Mouse (Mus musculus) gastrocnemius, postnatal 25 days (tissue): ENCODE measurements around the gene Dscam. TPM values are rescaled to one million over a fixed set of nuclear protein-coding genes. Genes with fewer than 3 reads are reported as not detected.

ENCODE experiments used
- DNase-seq: peaks from one replicate; pipeline ENCODE4 v3.0.0; 2022
- total RNA-seq, 2 experiments: library from RNA; stranded (reverse); gene quantifications; 1 replicate in 1 of 2; 2 replicates in 1 of 2; pipeline ENCODE4 v1.2.3; 2021

Dscam gene
- total RNA-seq, 2 experiments from 2014 or later, result not detected

DNA sequence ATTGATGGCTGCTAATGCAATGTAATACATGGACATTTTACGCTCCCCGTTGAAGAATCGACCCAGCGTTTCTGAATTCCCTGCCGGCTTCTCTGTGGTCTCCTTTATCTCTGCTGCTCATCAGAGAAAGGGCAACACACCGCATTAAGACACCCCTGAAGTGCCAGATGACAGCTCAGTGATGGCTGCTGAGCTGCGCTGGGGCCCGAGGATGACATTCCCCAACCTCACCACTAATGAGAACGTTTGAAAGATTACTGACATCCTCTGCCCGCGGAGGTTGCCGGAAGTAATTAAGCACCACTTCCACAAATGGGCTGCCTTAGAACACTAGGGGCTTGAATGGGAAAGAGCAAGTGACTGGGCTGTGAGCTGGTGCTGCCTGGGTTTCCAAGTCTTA, 409.3 kb downstream of the Dscam start:
- DNase-seq, result no peak

- no peak for DNase-seq
These were observed 411.4 kb downstream of the Dscam start for GRCm38 (mm10) chr16:96759081-96759603.

GRCm38 (mm10) chr16:96758381-96758780, 412.2 kb downstream of the Dscam start:
- DNase-seq, result no peak

- no peak for DNase-seq
These were observed 412.8 kb downstream of the Dscam start for GRCm38 (mm10) chr16:96757588-96758313.

- no peak for DNase-seq
These were observed 413.6 kb downstream of the Dscam start for GRCm38 (mm10) chr16:96756994-96757393.

GRCm38 (mm10) chr16:96754971-96755504, 415.5 kb downstream of the Dscam start:
- no peak for DNase-seq

GRCm38 (mm10) chr16:96754381-96754780, 416.2 kb downstream of the Dscam start:
- no peak for DNase-seq

- no peak for DNase-seq
These were observed 416.8 kb downstream of the Dscam start for GRCm38 (mm10) chr16:96753781-96754173.

GRCm38 (mm10) chr16:96753164-96753780, 417.3 kb downstream of the Dscam start:
- DNase-seq, result no peak

DNA sequence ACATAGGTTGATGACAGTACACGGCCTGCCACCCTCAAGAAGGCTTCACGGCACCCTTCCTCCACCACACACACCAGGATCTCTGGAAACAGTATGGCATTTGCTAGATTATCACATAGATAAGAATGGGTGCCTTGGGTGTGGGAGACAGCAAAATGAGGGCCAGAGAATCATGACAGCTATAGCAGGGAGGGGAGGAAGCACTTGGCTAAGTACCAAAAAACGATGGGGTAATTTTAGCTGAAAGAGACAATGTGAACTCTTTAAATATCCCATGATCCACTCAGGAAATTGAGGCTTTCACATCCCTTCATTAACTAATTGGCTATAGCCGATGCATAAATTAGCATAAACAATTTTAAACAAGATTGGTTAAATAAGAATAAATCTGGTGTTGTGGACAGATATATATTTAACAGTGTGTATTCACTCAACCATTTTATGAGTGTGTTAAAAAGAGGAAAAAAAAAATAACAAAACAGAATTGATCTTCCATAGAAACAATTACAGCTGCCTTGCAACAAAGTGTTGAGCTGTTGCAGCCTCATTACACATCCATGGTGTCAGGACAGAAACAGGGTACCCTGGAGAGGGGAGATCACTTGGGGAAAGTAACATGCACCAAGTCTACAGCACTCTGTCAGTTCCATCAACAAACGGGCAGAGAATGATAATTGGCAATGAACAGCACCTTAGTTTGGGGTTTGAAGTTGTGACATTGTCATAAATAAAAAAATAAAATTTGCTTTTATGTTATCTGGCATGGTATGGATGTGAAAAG, 427.9 kb downstream of the Dscam start:
- no peak for DNase-seq

GRCm38 (mm10) chr16:96741336-96741735, 429.2 kb downstream of the Dscam start:
- DNase-seq, result no peak

- no peak for DNase-seq
These were observed 430.2 kb downstream of the Dscam start for GRCm38 (mm10) chr16:96740073-96741055.

- no peak for DNase-seq
These were observed 434.1 kb downstream of the Dscam start for GRCm38 (mm10) chr16:96736501-96736900.

- DNase-seq, result no peak
These were observed 439.7 kb downstream of the Dscam start for GRCm38 (mm10) chr16:96730881-96731280.

GRCm38 (mm10) chr16:96727836-96728774, 442.4 kb downstream of the Dscam start:
- DNase-seq, result no peak

GRCm38 (mm10) chr16:96725071-96725724, 445.4 kb downstream of the Dscam start:
- no peak for DNase-seq

DNA sequence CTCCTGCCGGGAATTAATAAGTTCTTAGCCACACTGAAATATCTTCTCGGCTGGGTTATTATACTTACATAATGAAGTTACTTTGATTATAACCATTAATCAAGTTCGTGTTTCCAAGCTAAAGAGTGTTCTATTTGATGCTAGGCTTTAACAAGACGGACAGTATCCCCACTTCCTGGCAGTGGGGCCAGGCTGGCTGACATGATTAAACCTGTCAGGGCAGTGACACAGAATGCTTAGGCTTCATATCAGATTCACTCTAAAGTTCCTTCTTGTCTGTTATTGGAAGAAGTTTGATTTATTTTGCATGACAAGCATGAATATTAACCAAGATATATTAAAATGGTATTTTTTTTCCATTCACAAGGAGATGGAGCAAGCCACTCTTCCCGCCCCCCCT, 446.0 kb downstream of the Dscam start:
- no peak for DNase-seq

- no peak for DNase-seq
These were observed 446.4 kb downstream of the Dscam start for GRCm38 (mm10) chr16:96724123-96724522.

DNA sequence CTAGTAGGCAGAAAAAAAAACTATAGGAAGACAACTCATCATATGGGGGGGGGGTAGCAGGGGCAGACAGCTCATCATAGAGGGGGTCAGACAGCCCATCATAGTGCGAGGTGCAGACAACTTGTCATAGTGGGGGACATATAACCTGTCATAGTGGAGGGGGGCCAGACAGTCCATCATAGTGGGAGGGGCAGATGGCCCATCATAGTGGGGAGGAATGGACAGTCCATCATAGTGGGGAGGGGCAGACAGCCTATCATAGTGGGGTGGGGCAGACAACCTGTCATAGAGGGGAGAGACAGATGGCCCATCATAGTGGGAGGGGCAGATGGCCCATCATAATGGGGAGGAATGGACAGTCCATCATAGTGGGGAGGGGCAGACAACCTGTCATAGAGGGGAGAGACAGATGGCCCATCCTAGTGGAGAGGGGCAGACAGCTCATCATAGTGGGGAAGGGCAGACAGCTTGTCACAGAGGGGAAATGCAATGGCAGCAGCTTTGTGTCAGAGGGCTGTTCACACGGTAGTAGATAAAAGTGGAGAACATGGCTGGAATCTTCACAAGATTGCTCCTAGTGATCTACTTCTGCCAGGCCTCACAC, 447.4 kb downstream of the Dscam start:
- DNase-seq, result no peak
